Mouse (Mus musculus): ENCODE data around the gene Krcc1.
"Not testable (repeated sequence)": the region's sequence is repeated elsewhere in the genome, so short reads cannot be mapped to it uniquely, and the experiment has no call there.

Gene Krcc1

GRCm38 (mm10) chr6:71262142-71262833 is 9.2 kb upstream of the Krcc1 start:
- DNase-seq (ENCODE audit: low spot score), result peak; percentile 23

- not testable (repeated sequence) for DNase-seq (ENCODE audit: low spot score)
These were observed 3.9 kb upstream of the Krcc1 start for GRCm38 (mm10) chr6:71267603-71268002.

GRCm38 (mm10) chr6:71268929-71269685 is 2.4 kb upstream of the Krcc1 start:
- no peak for DNase-seq (ENCODE audit: low spot score)

GRCm38 (mm10) chr6:71269686-71270050 is 1.8 kb upstream of the Krcc1 start:
- peak; percentile 27 for DNase-seq (ENCODE audit: low spot score)

GRCm38 (mm10) chr6:71270301-71271056 is 998 bp upstream of the Krcc1 start:
- peak; percentile 46 for DNase-seq (ENCODE audit: low spot score)

GRCm38 (mm10) chr6:71271057-71271388 is 454 bp upstream of the Krcc1 start:
- no peak for DNase-seq (ENCODE audit: low spot score)

GRCm38 (mm10) chr6:71272316-71272741 is 852 bp downstream of the Krcc1 start:
- DNase-seq (ENCODE audit: low spot score), result peak; percentile 35

GRCm38 (mm10) chr6:71273715-71274114 is 2.2 kb downstream of the Krcc1 start:
- peak; percentile 6 for DNase-seq (ENCODE audit: low spot score)

- peak; percentile 22 for DNase-seq (ENCODE audit: low spot score)
These were observed 3.1 kb downstream of the Krcc1 start for GRCm38 (mm10) chr6:71274621-71275020.

- no peak for DNase-seq (ENCODE audit: low spot score)
These were observed 7.9 kb downstream of the Krcc1 start for GRCm38 (mm10) chr6:71279418-71279817.

- no peak for DNase-seq (ENCODE audit: low spot score)
These were observed 22.0 kb downstream of the Krcc1 start for GRCm38 (mm10) chr6:71293509-71293908.

- no peak for DNase-seq (ENCODE audit: low spot score)
These were observed 23.8 kb downstream of the Krcc1 start for GRCm38 (mm10) chr6:71295303-71295702.

GRCm38 (mm10) chr6:71298051-71298450 is 26.6 kb downstream of the Krcc1 start:
- no peak for DNase-seq (ENCODE audit: low spot score)

- DNase-seq (ENCODE audit: low spot score), result peak; percentile 59
These were observed 27.3 kb downstream of the Krcc1 start for GRCm38 (mm10) chr6:71298751-71299150.

- peak; percentile 38 for DNase-seq (ENCODE audit: low spot score)
These were observed 30.7 kb downstream of the Krcc1 start for GRCm38 (mm10) chr6:71302097-71302731.

- DNase-seq (ENCODE audit: low spot score), result peak; percentile 23
These were observed 36.0 kb downstream of the Krcc1 start for GRCm38 (mm10) chr6:71307486-71307885.

GRCm38 (mm10) chr6:71321826-71322283 is 50.4 kb downstream of the Krcc1 start, which contains the start of gene Smyd1:
Smyd1 (minus strand) TSS chr6:71322233.
- no peak for DNase-seq (ENCODE audit: low spot score)

- no peak for DNase-seq (ENCODE audit: low spot score)
These were observed 51.0 kb downstream of the Krcc1 start, which contains the start of gene Cd8b1 for GRCm38 (mm10) chr6:71322491-71322921. Cd8b1 (plus strand) TSS chr6:71322788.

GRCm38 (mm10) chr6:71324816-71325215 is 53.3 kb downstream of the Krcc1 start:
- no peak for DNase-seq (ENCODE audit: low spot score)

- no peak for DNase-seq (ENCODE audit: low spot score)
These were observed 58.4 kb downstream of the Krcc1 start for GRCm38 (mm10) chr6:71329881-71330280.

GRCm38 (mm10) chr6:71330486-71330885 is 59.0 kb downstream of the Krcc1 start:
- no peak for DNase-seq (ENCODE audit: low spot score)

GRCm38 (mm10) chr6:71331491-71331890 is 60.0 kb downstream of the Krcc1 start:
- DNase-seq (ENCODE audit: low spot score), result not testable (repeated sequence)

Data from testis, postnatal 10 days (tissue).